Mouse (Mus musculus): ENCODE data around the gene Prx. TPM values are rescaled to one million over a fixed set of nuclear protein-coding genes. Genes with fewer than 3 reads are reported as not detected.

Prx gene
- total RNA-seq (2021): under 1 TPM; 0.57 to 0.66 TPM
- long read RNA-seq, experiment 1, partial matches to known transcripts: 0 of 1 reads
- long read RNA-seq, experiment 1, other reads (novel, unspliced or antisense): 1 of 1 reads
- long read RNA-seq, experiment 2, partial matches to known transcripts: 0 of 1 reads
- long read RNA-seq, experiment 2, other reads (novel, unspliced or antisense): 1 of 1 reads

GRCm38 (mm10) chr7:27499036-27499435 lies at the start of gene Prx:
Gene Prx, plus strand, starts transcription at chr7:27499324.
- intact Hi-C loops (cut with DNase I): no loop called here
- DNase-seq (ENCODE audit: low spot score in 2 of 2): no peak

GRCm38 (mm10) chr7:27451359-27451758 lies 47.8 kb upstream of the Prx start:
- intact Hi-C loops (cut with DNase I): no loop called here
- DNase-seq (ENCODE audit: low spot score in 2 of 2): no peak

- no peak for DNase-seq (ENCODE audit: low spot score in 2 of 2)
- intact Hi-C loops (cut with DNase I): no loop called here
Measured at GRCm38 (mm10) chr7:27452206-27452770, 46.8 kb upstream of the Prx start.

- DNase-seq (ENCODE audit: low spot score in 2 of 2): no peak
- intact Hi-C loops (cut with DNase I): no loop called here
Measured at GRCm38 (mm10) chr7:27454461-27455121, 44.5 kb upstream of the Prx start.

GRCm38 (mm10) chr7:27455273-27455672 lies 43.9 kb upstream of the Prx start:
- no peak for DNase-seq (ENCODE audit: low spot score in 2 of 2)
- intact Hi-C loops (cut with DNase I): no loop called here

- DNase-seq (ENCODE audit: low spot score in 2 of 2): no peak
- intact Hi-C loops (cut with DNase I): no loop called here
Measured at GRCm38 (mm10) chr7:27458614-27459013, 40.5 kb upstream of the Prx start.

DNA sequence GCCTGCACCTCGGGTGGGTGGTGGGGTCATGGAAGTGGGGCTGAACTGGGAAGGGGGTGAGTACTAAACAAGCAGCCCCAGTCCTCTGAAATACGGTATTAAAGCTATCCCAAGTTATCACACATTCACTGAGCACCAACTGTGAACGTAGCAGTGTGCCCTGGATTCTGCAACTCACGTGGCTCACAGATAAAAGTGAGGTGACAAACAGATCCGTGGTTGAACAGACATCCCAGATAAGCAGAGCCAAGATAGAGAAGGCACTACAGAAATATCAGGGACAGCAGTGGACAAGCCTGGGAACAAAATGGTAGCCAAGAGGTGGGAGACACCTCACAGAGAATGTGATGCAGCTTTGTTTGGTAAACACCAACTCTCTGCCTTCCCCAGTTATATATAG lies 39.5 kb upstream of the Prx start:
- intact Hi-C loops (cut with DNase I): no loop called here
- DNase-seq (ENCODE audit: low spot score in 2 of 2): no peak

DNA sequence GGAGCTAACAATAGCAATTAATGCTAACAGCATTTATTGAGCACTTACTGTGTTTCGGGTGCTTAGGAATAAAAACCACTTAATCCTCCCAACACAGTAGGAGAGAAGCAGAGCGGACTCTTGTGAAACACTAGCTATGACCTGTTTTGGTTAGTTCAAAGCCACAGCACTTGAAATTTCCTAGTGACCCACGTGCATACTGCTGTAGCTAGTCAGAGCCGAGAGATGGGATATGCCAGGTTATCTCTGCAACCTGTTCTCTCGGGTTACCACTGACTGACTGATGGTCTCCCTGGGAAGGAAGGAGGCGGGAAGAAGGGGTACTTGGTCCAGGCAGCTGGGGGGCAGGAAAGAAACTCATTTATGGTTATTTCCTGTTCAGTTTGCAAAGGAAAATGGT lies 38.6 kb upstream of the Prx start:
- intact Hi-C loops (cut with DNase I): no loop called here
- DNase-seq (ENCODE audit: low spot score in 2 of 2): no peak

DNA sequence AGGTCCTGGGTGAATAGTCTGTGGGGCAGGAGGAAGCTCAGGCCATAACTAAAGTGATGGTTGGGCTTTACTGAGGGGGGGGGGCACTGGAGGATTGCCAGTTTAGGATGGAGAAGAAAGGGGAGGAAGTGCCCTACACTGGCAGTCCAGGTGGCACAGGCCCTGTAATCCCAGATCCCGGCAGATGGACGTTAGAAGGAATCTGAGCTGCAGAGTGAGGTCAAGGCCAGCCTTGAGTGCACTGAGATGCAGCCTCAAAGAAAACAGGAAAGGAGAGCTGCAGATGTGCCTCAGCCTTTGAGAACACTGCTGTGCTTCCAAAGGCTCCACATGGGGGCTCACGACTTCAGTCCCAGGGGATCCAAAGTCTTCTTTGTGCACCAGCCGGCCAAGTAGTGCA lies 31.5 kb upstream of the Prx start:
- intact Hi-C loops (cut with DNase I): no loop called here
- DNase-seq (ENCODE audit: low spot score in 2 of 2): no peak

DNA sequence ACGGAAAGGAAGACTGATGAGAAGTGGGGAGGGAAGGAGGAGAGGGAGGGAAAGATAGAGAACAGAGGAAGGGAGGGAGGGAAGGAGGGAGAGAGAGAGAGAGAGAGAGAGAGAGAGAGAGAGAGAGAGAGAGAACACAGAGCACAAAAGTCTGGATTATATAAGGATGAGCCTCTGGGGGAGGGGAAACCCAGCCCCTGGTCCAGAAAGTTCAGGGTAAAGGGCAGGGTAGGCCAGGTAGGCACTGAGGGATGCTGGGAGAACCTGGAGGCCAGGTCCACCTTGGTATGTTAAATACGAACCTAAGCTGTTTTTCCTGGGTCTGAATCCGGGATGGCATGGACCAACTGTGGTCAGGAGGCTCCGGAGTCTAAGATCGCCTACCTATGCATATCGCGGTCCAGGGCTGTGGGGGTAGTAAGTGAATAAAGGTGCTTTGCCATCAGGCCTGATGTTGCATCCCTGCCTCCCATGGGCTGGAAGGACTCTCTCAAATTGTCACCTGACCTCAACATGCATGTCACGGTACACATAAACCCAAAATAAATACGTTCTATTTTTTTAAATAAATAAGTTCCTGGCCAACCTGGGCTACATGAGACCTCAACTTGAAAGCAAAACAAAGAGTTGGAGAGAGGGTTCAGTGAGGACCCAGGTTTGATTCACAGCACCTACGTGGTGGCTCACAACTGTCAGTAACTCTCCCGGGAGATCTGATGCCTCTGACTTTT lies 27.6 kb upstream of the Prx start:
- no peak for DNase-seq (ENCODE audit: low spot score in 2 of 2)
- intact Hi-C loops (cut with DNase I): loop anchor here (2.0 kb wide), 1 partner anchor 23 kb away; no protein-coding TSS in a partner anchor

GRCm38 (mm10) chr7:27472596-27472995 lies 26.5 kb upstream of the Prx start:
- DNase-seq (ENCODE audit: low spot score in 2 of 2): no peak
- intact Hi-C loops (cut with DNase I): loop anchor here (2.0 kb wide), 1 partner anchor 24 kb away; no protein-coding TSS in a partner anchor

DNA sequence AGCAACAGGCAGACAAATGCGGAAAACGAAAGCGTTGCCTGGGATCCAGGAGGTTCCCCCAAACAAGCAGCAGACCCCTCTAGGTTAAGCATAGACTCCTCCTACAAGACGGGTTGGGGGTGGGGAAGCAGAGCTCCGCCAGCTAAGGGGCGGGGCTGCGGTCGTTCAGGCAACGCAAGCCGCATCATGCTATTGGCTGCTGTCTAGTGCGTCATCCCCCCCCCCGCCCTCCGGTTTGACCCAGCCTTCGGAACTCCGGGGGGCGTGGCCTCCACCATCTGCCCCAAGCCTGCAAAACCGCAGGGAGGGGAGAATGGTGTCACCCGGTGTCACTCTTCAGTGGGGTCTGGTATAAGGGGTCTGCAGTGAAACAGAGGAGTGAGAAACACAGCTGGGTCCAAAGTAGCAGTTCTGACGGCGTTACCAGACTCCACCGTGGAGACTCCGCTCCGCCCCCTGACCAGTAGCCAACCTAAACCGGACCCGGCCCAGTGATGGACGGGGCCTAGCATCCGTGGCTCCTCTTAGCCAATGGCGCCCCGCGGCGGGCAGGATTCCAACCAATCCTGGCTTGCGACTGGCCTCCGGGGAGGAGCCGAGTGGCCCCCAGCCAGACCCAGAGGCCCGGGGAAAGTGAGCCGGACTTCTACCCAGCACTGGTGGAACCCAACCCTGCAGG lies 25.8 kb upstream of the Prx start, which contains the start of gene Sertad3:
Sertad3 (plus strand) TSS at position 613 of the 679 bp plus-strand sequence.
- intact Hi-C loops (cut with DNase I): loop anchor here (2.0 kb wide), 1 partner anchor 24 kb away; no protein-coding TSS in a partner anchor
- DNase-seq (ENCODE audit: low spot score in 2 of 2): peak; percentile 98

- intact Hi-C loops (cut with DNase I): loop anchor here (2.0 kb wide), 1 partner anchor 25 kb away; no protein-coding TSS in a partner anchor
Measured at GRCm38 (mm10) chr7:27473835-27474489, 25.2 kb upstream of the Prx start.

DNA sequence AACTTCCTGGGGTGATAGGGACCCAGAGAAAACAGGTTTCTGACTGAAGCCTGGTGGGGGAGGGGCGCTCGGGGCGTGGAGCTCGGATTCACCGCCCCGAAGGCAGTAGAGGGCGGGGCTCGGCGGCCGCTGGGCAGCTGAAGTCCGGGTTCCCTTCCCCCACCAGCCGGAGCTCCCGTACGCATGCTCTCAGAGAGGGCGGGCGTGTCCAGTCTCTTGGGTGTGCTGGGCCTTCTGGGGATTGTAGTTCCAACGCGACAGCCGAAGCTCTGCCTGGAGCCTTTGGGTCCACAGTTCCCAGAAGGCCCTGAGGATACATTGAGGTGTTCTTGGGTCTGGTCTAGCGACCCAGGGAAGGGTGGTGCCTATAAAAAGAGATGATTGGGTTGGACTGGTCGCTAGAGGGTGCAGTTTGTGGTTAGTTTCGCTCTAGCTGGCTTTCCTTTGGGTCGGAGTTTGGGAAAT lies 24.6 kb upstream of the Prx start:
- intact Hi-C loops (cut with DNase I): no loop called here

More at GRCm38 (mm10) chr7:27473835-27474489, 25.2 kb upstream of the Prx start:
- DNase-seq (ENCODE audit: low spot score in 2 of 2): peak in 1 of 2 experiments; percentile 8

DNA sequence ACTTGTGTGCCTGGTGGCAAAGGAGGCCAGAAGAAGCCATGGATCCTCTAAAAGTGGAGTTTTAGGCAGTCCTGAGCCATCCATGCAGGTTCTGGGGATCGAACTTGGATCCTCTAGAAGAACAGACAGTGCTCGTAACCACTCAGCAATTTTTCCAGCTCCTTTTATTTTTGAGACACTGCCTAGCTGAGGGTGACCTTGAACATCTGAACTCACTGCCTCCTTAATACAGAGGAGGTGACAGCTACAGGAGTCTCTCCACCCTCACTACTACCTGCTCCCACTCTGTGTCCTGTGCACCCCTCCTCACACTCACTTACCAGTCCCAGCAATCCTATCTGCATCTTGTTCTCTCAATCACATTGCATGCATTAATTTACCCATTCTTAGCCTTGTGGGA lies 23.5 kb upstream of the Prx start:
- intact Hi-C loops (cut with DNase I): no loop called here
- DNase-seq (ENCODE audit: low spot score in 2 of 2): no peak

More for the DNA sequence above, 24.6 kb upstream of the Prx start:
- peak; percentile 96 to 97 for DNase-seq (ENCODE audit: low spot score in 2 of 2)

DNA sequence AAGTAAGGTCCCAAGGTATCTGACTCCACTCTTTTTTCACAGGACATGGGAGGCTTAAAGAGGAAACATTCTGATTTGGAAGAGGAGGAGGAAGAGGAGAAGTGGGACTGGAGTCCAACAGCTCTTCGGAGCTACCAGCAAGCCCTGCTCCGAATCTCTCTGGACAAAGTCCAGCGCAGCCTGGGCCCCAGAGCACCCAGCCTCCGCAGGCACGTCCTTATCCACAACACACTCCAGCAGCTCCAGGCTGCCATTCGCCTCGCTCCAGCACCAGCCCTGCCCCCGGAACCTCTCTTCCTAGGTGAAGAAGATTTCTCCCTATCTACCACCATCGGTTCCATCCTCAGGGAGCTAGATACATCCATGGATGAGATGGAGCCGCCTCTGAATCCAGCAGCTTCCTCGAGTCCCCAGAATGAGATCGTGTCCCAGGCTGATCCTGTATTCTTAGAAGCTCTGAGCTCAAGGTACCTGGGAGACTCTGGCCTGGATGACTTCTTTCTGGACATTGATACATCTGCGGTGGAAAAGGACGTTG lies 23.0 kb upstream of the Prx start:
- intact Hi-C loops (cut with DNase I): no loop called here
- no peak for DNase-seq (ENCODE audit: low spot score in 2 of 2)

DNA sequence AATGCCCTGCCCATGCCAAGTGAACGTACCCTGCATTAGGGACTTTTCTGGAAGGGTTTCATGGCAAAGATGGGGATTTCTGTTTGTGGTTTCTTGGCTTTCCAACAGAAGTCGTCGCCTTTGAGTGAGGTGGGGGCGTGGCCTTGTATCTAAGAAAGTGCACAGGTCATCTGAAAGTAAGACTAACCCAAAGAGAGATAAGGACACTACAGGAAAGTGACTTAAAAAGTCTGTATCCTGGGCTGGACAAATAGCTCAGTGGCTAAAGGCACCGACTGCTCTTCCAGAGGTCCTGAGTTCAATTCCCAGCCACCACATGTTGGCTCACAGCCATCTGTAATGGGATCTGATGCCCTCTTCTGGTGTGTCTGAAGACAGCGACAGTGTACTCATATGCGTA lies 20.6 kb upstream of the Prx start:
- intact Hi-C loops (cut with DNase I): no loop called here
- no peak for DNase-seq (ENCODE audit: low spot score in 2 of 2)

- intact Hi-C loops (cut with DNase I): no loop called here
- DNase-seq (ENCODE audit: low spot score in 2 of 2): no peak
Measured at GRCm38 (mm10) chr7:27479750-27480149, 19.4 kb upstream of the Prx start.

DNA sequence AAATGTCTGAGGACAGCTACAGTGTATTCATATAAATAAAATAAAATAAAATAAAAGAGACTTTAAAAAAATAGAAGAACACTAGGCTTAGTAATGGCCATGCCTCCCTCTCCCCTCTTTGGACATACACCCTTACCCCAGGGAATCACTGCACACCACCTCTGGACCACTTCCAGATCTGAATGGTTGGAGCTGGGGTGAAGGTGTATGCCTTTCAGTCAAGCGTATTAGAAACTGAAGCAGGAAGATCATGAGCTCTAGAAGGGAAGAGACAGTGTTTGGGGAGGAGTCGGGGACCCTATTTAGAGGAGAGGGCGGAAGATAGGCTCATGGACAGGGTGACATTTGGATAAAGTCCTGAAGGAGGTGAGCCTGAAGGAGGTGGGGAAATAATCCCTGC lies 18.6 kb upstream of the Prx start:
- no peak for DNase-seq (ENCODE audit: low spot score in 2 of 2)
- intact Hi-C loops (cut with DNase I): no loop called here

All from left cerebral cortex, postnatal 14 days (tissue).